Comparison of ENCODE assay signal across 8 mouse cellular contexts in the genomic region with DNA sequence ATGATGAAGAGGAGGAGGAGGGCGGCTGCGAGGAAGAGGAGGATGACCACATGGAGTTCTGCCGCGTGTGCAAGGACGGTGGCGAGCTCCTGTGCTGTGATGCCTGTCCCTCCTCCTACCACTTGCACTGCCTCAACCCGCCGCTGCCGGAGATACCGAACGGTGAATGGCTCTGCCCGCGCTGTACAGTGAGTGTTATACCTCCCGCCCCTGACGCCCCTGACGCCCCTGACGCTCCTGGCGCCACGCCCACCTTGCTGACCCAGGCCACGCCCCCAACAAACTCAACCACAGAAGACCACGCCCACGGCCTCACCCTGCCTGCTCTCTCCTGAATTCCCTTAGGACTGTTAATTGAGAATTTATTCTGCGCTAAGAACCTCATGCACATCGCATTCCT. TPM values are rescaled to one million over a fixed set of nuclear protein-coding genes. Genes with fewer than 3 reads are reported as not detected.
DNase-seq lines count a peak whose midpoint lies in the region; ATAC-seq lines count a peak whose summit lies in the region.

No protein-coding gene starts in this region.

- no peaks in the 10 kb centered on the region for H3K36me3 ChIP-seq in embryonic facial prominence, embryonic 13.5 days
- peaks cover 18% of the 10 kb centered on the region for H3K36me3 ChIP-seq in midbrain, embryonic 13.5 days

- no peak overlapping the region for H3K9ac ChIP-seq in embryonic facial prominence, embryonic 13.5 days
- no peak overlapping the region; the same call in 1 of the 2 replicates for H3K9ac ChIP-seq in midbrain, embryonic 13.5 days (replicated peaks)

- DNase-seq in kidney, adult 18-20 months = peak; percentile 20
- no peak for DNase-seq in kidney, adult 9 months
- peak; percentile 76 to 84 for DNase-seq in kidney, postnatal 4 days
- no peak for DNase-seq in adipocyte (ENCODE audit: low spot score)
- no peak for DNase-seq in layer of hippocampus, adult 11-12 months (ENCODE audit: low spot score)

- H3K27me3 ChIP-seq in embryonic facial prominence, embryonic 13.5 days = peaks cover 39% of the 10 kb centered on the region
- peaks cover 44% of the 10 kb centered on the region for H3K27me3 ChIP-seq in midbrain, embryonic 13.5 days

- H3K27ac ChIP-seq in embryonic facial prominence, embryonic 13.5 days = no peak overlapping the region
- no peak overlapping the region for H3K27ac ChIP-seq in midbrain, embryonic 13.5 days

- no peaks in the 10 kb centered on the region for H3K9me3 ChIP-seq in embryonic facial prominence, embryonic 13.5 days
- H3K9me3 ChIP-seq in midbrain, embryonic 13.5 days = no peaks in the 10 kb centered on the region

- peak; percentile 68; the same call in 1 of the 2 replicates for ATAC-seq in embryonic facial prominence, embryonic 13.5 days (ENCODE audit: insufficient number of reproducible peaks, insufficient read depth, low FRiP score, low TSS enrichment, low read depth)
- ATAC-seq in midbrain, embryonic 13.5 days = peak; percentile 62; the same call in 1 of the 2 replicates
- ATAC-seq in monocyte, adult 5-6 weeks (replicated peaks; ENCODE audit: insufficient number of reproducible peaks, low FRiP score, low TSS enrichment, poor library complexity, severe bottlenecking) = no peak

- peak overlapping the region; percentile 50 for H3K4me2 ChIP-seq in embryonic facial prominence, embryonic 13.5 days
- peak overlapping the region; percentile 39 for H3K4me2 ChIP-seq in midbrain, embryonic 13.5 days (replicated peaks)

- 1% methylated on average over 24 of the region's 24 CpGs for WGBS in embryonic facial prominence, embryonic 13.5 days
- 2% methylated on average over 24 of the region's 24 CpGs for WGBS in midbrain, embryonic 13.5 days

- H3K4me3 ChIP-seq in embryonic facial prominence, embryonic 13.5 days = peak overlapping the region; percentile 18
- peak overlapping the region; percentile 8; the same call in 1 of the 2 replicates for H3K4me3 ChIP-seq in midbrain, embryonic 13.5 days (replicated peaks)

- peaks cover 10% of the 10 kb centered on the region for H3K4me1 ChIP-seq in embryonic facial prominence, embryonic 13.5 days
- H3K4me1 ChIP-seq in midbrain, embryonic 13.5 days (replicated peaks) = peaks cover 23% of the 10 kb centered on the region

RNA-seq across cellular contexts. Expression of gene Chd5, which starts 22.4 kb away (rescaled TPM):
- 2.5 and 2.6 TPM in 2 replicates for polyA plus RNA-seq in embryonic facial prominence, embryonic 13.5 days (2015; fragmentation: Nextera tagmentation; extraction: Ambion mirVana)
- polyA plus RNA-seq in midbrain, embryonic 13.5 days (2015; fragmentation: Nextera tagmentation; extraction: Ambion mirVana) = 30.0 and 32.1 TPM in 2 replicates
- total RNA-seq in monocyte, adult 5-6 weeks (2017) = 0.10 to 0.39 TPM in 2 of 3 replicates, not detected in the other

RNA-seq across cellular contexts. Expression of gene Rpl22, which starts 35.3 kb away (rescaled TPM):
- 447 and 449 TPM in 2 replicates for polyA plus RNA-seq in embryonic facial prominence, embryonic 13.5 days (2015; fragmentation: Nextera tagmentation; extraction: Ambion mirVana)
- polyA plus RNA-seq in midbrain, embryonic 13.5 days (2015; fragmentation: Nextera tagmentation; extraction: Ambion mirVana) = 213 and 217 TPM in 2 replicates
- total RNA-seq in monocyte, adult 5-6 weeks (2017) = 1,335 to 1,418 TPM (median 1,365 TPM) in 3 replicates

RNA-seq across cellular contexts. Expression of gene Rnf207, which starts 42.1 kb away (rescaled TPM):
- 0.72 and 1.3 TPM in 2 replicates for polyA plus RNA-seq in embryonic facial prominence, embryonic 13.5 days (2015; fragmentation: Nextera tagmentation; extraction: Ambion mirVana)
- 4.7 TPM in 2 replicates for polyA plus RNA-seq in midbrain, embryonic 13.5 days (2015; fragmentation: Nextera tagmentation; extraction: Ambion mirVana)
- total RNA-seq in monocyte, adult 5-6 weeks (2017) = not detected in 3 replicates

Comparison
In these comparisons a context has a peak if more than half of its experiments do, and no peak if none do; other contexts are left out.
1. DNase-seq: peak in kidney, adult 18-20 months (single experiment) and kidney, postnatal 4 days (2 of 2); none in kidney, adult 9 months (single experiment), adipocyte (single experiment) and layer of hippocampus, adult 11-12 months (single experiment).